Mouse (Mus musculus) neutrophil, adult 5-6 weeks (primary cell): Measurements from ENCODE around the gene 1700030J22Rik. TPM values are rescaled to one million over a fixed set of nuclear protein-coding genes. Genes with fewer than 3 reads are reported as not detected.

Experiments used
- ATAC-seq: fragments of 151-379, 151-347 bp; 2 replicates; pipeline ENCODE4 v1.8.0; 2017; ENCODE audit warnings: mild to moderate bottlenecking, moderate TSS enrichment; ENCODE audit not compliant: insufficient number of reproducible peaks, poor library complexity, low FRiP score, severe bottlenecking; ENCODE audit errors: extremely low read depth
- total RNA-seq: library from RNA; stranded (forward); fragments of 200-1000 nt; gene quantifications from 2 replicates; pipeline ENCODE4 v1.2.3, GENCODE M21; 2017

1700030J22Rik gene
- 1.7 TPM in 1 of 2 replicates, not detected in the other for total RNA-seq

DNA sequence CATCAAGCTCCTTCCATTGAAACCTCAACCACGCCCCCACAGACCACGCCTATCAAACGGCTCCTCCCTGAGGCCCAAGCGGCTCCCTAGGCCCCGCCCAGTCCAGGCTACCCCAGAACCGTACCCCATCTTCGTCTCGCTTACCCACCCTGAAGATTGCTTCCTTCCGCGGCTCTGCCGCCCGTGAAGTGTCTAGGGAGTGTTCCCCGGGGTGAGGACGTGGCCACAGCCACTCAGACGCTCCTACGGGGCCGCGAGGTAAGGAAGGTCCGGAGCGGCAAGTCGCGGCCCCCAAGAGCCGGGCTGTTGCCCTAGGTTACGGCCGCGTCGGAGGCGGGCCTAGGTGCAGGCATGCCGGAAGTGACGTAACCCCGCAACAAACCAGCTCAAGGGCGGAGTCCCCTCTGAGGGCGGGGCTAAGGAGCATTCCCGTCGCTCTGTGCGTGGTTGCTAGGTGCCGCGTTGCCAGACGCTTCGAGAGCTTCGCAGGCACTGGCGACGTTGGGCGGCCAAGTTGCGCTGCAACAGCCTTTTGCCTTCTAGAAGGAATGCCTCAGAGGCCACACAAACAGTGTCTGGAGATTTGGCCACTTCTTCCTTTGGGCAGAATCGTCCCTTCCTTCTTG is at the start of gene 1700030J22Rik:
Gene 1700030J22Rik (minus strand): TSS at position 329 of the 626 bp plus-strand sequence.
- ATAC-seq = peak; percentile 93

DNA sequence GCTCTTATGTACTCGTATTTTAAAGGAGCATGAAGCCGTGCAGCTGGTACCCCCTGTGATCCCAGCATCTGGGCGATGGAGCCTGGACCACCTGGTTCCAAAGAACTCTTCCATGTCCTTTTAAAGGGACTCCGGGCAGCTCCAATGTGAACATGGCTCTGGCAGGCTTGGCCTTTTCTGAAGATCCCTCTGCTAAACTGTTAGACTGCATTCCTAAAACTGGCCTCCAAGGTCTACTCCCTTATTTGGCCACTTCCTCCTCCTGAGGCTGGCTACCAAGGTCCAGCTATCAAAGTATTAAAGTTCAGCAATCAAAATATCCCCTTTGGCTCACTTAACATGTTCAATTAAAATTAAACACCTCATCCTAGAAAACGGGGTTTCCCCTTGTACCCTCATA is 48.8 kb upstream of the 1700030J22Rik start:
- ATAC-seq = no peak

DNA sequence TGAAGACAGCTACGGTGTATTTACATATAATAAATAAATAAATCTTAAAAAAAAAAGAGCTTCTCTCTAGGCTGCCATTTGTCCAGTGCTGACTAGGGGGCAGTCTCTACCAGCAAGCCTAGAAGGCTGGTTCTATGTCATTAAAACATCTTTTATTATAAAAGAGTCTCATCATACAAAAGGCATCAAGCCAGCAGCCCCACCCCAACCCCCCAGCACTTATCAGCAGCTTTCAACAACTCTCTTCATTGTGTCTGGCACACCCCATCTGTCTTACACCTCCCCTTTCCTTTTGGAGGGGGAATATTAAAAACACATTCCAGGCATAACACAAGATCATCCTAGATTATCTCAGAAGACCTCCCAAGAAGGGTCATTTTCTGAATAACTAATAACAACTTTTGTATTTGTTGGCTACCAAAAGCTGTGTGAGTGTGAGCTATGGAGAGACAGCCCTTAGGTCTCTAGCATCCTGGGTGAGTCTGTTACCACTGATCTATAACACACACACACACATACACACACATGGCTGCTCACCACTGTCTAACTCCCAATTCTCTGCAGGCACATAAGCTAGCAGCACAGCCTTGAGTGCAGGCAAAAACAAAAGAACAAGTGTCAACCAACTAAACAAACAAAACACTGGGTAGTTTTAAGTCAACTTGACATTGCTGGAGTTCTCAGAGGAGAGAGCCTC is 43.7 kb upstream of the 1700030J22Rik start:
- no peak for ATAC-seq

DNA sequence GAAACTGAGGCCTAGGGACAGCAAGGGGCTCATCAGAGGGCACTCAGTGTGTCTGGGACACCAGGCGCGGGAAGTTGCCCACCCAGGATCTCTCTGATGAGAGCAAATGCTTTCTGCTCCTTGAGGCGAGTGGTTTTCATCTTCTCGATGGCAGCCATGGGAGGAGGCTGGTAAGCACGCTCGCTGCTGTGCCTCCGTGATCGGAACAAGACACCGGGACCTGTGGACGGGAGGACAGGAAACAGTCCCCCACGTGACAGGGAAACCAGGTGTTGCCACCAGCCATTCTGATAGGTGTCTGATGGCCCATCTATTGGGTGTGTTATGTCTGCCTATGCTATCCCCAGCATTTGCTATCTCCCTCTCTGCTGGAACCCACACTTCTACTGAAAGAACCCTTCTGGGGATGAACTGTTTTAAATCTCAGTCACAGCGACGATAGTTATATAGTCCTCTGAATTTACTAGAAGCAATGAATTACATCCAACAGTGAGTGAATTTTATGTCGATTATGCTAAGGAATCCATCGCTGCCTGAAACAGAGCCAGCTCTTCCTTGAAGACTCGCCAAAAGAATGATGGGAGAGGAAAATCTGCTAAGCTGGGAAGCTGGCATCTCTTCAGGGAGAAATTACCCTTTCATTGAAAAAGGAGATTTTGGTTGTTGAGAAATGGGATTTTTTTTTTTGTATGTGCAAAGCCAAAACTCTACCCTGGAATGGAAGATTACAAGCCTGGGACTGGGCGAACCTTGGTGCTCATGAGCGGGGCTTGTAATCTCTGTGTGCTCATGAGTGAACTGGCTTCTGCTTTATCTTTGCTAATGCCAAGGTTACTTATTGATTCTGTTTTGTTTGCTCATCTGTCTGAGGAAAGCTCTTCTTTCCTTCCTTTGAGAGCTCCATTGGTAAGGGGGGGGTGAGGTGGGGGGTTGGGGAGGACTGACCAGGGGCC is 40.8 kb upstream of the 1700030J22Rik start:
- no peak for ATAC-seq

DNA sequence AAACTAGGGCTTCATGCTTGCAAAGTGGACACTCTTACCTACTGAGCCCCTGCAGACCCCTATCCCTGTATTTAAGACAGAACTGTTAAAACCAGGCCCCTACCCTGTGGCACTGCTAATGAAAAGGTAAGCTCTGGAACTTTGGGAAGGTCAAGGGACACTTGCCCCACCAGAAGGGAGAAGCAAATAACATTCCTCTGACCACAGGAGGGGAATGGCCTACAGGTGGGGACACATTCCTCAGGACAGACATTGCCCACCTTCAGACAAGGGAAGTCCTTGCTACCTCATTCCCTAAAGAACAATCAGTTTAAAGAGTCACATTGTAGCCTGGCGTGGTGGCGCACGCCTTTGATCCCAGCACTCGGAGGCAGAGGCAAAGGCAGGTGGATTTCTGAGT is 39.1 kb upstream of the 1700030J22Rik start:
- ATAC-seq = no peak

DNA sequence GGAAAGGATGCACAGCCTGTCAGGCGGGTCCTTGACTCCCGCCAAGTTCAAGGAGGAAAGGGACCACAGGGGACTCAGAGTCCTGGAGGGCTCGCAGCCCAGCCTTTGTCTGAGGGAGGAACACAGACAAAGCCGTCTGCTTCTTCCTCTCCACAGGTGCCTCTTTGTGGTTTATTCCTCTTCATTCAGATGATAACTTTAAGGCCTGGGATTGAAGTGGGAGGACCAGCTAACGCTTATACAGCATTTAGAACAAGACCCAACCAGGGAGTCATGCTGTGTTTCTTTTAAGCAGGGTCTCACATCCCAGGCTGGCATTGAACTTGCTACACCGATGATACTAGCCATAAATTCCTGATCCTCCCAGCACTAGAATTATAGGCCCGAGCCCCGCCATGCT is 38.2 kb upstream of the 1700030J22Rik start:
- ATAC-seq = no peak

DNA sequence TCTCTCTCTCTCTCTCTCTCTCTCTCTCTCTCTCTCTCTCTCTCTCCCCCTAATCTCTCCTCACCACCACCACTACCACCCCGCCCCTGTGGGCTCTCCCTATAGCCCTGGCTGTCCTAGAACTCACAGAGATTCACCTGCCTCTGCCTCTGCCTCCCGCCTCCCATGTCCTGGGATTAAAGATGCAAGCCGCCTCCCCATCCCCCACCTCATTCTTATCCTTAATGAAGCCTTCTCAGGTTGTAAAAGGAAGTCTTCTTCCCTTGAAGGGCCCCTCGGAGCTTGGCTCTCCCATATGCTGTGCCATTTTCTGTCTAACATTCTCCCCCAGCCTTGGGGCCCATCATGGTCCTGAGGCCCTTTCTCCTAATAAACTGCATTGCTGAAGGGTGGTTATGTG is 36.9 kb upstream of the 1700030J22Rik start:
- no peak for ATAC-seq

DNA sequence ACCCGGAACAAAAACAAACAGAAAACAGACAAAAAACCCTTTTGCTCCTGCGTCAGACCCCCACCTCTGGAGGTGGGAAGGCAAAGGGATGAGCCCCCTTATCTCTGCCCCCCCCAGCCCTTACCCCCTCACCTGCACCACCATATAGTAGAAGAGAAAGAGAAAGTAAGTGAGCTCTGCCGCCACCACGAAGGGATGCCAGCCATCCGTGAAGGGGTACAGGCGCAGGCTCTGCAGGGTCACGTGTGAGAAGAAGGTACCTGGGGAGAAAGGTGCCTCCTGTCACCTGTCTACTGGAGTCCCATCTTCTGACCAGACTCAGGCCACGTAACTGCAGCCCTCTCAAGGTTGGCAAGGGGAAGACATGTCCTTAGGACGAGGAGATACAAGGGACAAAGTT is 32.6 kb upstream of the 1700030J22Rik start:
- ATAC-seq = no peak

DNA sequence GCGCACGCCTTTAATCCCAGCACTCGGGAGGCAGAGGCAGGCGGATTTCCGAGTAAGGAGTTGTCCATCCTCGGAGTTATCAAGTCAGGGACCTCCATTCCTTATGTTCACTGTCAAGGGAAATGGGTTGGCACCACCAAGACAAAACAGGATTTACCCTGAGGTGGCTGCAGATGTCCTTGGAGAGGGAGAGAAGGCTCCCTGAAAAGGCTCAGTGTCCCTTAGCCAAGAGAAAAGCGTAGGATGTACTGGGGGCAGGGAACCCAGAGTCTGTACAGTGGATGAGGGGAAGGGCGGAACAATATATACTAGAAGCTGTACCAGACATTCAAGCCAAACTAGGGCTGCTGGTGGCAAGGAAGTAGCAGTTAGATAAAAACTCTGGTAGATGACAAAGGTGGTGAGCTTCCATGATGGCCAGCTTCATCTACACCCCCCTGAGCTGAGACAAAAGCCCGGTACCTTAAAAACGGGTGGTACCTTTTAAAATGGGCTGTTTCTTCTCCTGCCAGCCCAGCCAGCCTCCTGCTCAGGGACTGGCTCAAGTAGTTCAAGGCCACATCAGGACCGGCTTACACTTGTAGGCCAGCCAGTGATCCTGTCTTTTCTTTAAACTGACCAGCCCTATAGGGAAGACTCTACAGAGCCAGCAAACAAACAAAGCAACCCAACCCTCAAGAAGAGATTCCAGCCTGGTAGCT is 15.4 kb upstream of the 1700030J22Rik start:
- no peak for ATAC-seq

DNA sequence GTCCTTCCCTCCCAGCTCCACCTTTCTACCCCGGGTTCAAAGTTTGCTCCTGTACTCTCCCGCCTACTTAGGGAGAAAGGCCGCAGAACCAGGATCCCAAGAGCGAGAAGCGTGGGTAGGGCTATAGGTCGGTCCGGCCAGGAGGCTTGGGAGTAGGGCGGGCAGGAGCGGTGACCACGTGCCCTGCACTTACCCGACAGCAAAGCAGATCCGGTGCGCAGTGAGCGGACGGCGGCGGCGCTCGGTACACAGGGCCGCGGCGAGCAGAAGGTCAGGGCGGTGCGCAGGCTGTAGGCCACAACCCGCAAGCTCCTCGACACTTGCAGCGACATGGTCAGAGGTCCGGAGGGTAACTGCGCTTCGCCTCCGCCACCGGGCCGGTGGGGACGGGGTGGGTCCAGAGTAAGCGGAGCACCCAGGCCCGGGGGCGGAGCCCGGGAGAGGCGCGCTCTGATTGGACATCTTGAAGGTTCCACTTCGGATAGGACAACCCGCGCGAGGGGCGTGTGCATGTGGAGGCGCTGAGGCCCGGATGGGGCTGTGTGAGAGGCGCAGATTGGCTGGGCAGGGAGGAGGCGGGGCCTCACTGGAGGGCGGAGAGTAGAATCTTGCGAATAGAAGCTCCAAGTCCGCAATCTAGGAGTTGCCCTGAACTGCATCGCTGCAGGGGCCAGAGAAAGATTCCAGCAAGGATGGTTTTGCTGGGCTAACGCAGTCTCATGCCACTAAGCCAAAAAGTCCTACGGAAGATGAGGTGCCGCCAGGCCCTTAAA is 14.5 kb upstream of the 1700030J22Rik start, which contains the start of gene Gcsh:
Gene Gcsh (minus strand): TSS at position 443 of the 773 bp plus-strand sequence.
- ATAC-seq = peak; percentile 98

DNA sequence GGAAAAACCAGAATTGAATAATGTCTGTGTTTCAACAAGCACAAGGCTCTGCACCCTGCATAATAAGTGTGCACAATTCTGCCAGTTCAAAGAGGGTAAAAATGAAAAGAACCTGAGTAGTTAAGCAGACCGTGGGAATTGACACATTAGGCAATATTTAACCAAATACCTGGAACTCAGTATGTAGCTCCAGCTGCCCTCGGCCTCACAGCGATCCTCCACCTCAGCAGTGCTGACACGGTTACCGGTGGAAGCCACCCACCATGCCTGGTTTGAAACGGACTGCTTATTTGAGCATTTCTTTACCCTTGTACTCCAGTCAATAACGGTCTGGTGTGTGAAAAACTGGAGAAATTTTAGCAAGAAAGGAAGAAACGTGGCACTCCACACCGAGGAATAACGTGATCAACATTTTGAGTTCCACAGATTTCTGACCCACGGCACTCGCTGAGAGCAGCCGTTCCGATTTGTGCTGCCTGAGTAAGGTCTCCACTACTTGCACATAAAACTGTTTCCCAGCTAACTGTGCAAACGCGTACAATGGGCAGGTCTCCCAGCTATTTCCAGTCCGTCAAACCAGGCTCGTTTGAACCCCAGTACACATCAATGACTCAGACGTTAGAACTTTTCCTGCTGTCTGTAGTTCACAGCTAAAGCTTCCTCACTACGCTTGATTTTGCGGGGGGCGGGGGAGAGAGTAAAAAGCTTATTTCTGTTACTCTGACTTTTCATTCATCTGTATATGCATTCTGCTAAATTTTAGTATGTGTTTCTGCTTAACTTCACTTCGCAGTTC is 13.6 kb upstream of the 1700030J22Rik start:
- ATAC-seq = no peak

DNA sequence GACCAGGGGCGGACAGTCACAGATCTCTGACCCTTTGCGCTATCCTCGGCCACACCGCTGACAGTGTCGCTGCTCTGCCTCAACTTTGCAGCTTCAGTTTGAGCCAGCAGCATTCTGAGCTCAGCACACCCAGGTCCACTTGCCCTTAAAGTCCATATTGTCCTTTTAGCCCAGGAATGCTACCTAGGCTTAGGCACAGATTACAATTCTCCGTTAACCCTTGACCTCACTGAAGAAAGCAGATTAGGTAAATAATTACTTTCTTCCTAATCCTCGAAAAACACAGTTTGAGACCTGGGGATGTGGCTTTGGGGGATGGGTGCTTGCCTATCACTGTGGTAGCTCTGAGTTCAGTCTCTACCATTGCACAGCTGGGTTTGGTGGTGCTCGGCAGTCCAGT is 12.5 kb upstream of the 1700030J22Rik start:
- ATAC-seq = no peak

DNA sequence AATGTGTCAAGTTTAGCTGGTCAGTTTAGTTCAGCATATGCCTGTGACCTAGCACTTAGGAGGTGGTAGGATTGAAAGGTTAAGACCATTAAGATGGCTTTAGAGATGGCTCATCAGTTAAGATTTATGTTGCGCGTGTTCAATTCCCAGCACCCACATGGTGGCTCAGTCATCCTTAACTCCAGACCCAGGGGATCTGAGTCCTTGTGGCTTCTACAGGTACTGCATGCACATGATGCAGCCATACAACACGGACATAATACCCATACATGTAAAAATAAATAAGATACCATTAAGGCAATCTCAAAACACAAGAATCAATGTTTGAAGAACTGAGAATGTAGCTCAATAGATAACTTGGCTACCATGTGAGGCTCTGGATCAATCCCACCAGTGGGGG is 11.1 kb upstream of the 1700030J22Rik start:
- ATAC-seq = no peak

DNA sequence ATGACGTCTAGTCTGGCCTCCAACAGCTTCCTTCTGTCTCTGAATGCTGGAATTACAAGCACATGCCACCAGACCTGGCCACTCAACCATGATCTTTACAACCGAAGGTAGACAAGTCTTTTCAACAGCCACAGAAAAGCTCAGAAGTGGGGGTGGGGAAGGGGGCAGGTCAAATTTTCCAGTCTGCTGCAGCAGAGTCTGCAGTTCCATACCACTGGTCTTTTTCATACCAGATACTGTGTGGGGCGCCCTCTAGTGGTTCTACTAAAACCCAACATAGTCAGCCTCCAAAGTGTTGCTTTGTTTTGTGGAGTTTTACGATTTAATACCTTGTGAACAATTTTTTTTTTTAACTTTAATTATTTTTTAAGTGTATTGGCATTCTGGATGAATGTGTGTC is 1.4 kb upstream of the 1700030J22Rik start:
- peak; percentile 45 for ATAC-seq

DNA sequence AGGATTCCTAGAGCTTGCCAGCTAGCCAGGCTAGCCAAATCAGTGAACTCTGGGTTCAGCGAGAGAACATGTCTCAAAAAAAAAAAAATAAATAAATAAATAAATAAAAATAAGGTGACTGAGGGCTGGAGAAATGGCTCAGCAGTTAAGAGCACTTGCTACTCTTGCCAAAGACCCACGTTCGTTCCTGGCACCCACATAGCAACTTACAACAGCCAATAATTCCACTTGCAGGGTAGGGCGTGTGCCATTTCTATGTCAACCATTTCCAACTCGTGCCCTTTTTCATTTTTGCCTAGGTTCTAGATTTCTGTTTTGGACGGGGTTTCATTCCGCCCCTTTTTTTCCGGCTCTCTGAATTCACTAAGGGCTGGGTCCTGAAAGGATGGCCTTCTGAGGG is 707 bp downstream of the 1700030J22Rik start:
- no peak for ATAC-seq

DNA sequence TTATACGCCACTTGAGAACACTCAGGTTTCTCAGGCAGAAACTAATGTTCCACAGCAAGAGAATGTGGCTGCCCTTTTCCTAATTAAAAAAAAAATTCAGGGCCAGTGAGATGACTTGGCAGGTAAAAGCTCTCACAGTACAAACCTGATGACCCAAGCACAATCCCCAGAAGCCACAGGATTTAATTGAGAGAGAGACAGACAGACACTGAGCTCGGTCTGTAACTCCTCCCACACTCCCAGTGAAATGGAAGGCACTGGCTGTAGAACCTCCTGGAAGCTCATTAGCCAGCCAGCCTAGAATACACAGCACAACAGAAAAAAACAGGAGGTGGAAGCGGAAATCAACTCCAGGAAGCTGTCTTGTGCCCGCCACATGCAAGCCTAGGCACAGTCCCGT is 3.2 kb downstream of the 1700030J22Rik start:
- ATAC-seq = no peak

DNA sequence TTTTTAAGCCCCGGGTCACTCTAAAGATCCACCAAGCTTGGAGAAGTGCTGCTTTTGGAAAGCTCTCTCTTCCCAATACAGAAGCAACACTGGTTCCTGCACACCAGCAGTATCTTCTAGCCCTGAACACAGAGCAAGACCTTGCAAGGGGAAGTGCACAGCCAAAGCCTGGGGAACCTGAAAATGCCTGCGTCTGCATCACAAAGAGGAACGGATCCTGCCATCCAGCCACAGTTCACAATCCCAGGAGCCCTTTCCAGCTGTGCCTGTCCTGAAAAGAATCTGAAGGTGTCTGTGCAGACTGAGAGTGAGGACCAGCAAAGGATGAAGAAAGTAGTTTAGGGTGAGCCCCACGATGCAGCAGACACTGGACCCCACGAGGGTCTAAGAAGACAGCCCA is 3.7 kb downstream of the 1700030J22Rik start:
- ATAC-seq = no peak

DNA sequence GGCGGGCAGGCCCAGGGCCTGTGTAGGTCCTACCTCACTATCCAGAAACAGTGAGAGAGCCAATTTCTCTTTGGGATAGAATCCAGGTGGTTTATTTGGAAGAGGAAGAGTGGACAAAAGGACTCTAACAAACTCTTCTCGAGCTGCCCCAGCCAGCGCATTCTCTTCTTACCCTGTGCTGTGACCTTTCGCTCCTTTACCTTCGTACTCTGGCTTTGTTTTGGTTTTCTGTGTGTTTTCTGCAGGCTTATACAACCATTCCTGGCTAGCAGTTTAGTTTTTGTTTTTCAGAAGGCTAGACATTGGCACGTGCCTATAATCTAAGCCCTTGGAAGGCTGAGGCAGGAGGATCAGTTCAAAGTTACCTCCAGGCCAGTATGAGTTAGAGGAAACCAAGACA is 9.2 kb downstream of the 1700030J22Rik start:
- no peak for ATAC-seq
